ENCODE assay signal across 9 mouse cellular contexts in genomic region chr17:31814848-31815247, GRCm38 (mm10). TPM values are rescaled to one million over a fixed set of nuclear protein-coding genes. Genes with fewer than 3 reads are reported as not detected.
A peak's percentile ranks its signal among the peaks of the same experiment; 100 is the strongest.
DNase-seq lines count a peak whose midpoint lies in the region; TF ChIP-seq lines count a peak whose summit lies in the region.
"Had no signal": no experiment of that assay in that cellular context is flagged by ENCODE, and none has a peak within 500 bp of the region (broad histone marks: within the 10 kb centered on the region; RNA-seq: fewer than 3 reads in every experiment).

No protein-coding gene starts in this region.

- DNase-seq in left cerebral cortex, adult 11 months (ENCODE audit: low spot score) = peak; percentile 29
- no peak for DNase-seq in left cerebral cortex, postnatal 4 days
- peak; percentile 7 for DNase-seq in MEL-GATA-1-ER (ENCODE audit: extremely low read depth, low read depth)
- peak; percentile 62 for DNase-seq in brain, embryonic 14.5 days (ENCODE audit: low read depth)
- peak; percentile 53 to 88 for DNase-seq in left cerebral cortex, postnatal 14 days (ENCODE audit: low spot score in 2 of 2)
- DNase-seq in embryo, embryonic 10.5 days (ENCODE audit: low spot score) = no peak
- no peak for DNase-seq in cerebellum, postnatal 36 days
- DNase-seq: cerebellum, postnatal 10 days; kidney, adult 8-10 months had no signal

- no peak for TF ChIP-seq CTCF in brain, embryonic 14.5 days (IDR thresholded peaks at IDR 0.05; ENCODE audit: borderline replicate concordance, extremely low read depth, insufficient read depth, insufficient read length)

- TF ChIP-seq POLR2A in brain, embryonic 14.5 days (IDR thresholded peaks at IDR 0.05; ENCODE audit: borderline replicate concordance, extremely low read depth, insufficient read depth, insufficient read length, poor library complexity, severe bottlenecking) = no peak

- intact Hi-C loops in left cerebral cortex, postnatal 4 days (cut with DNase I) = no loop called here
- intact Hi-C loops in left cerebral cortex, postnatal 14 days (cut with DNase I) = no loop called here

RNA-seq across cellular contexts. Expression of gene Sik1, which starts 40.8 kb away (rescaled TPM):
- 10 to 100 TPM; 34.7 to 39.7 TPM for total RNA-seq in left cerebral cortex, postnatal 4 days (2021)
- polyA plus RNA-seq in brain, embryonic 14.5 days (2012; rRNA removed) = 21.2 and 29.9 TPM in 2 replicates
- 10 to 100 TPM; 18.8 to 21.6 TPM for total RNA-seq in left cerebral cortex, postnatal 14 days (2021)

Comparison
In these comparisons a context has a peak if more than half of its experiments do, and no peak if none do; other contexts are left out.
1. DNase-seq: peak in left cerebral cortex, adult 11 months (single experiment), MEL-GATA-1-ER (single experiment), brain, embryonic 14.5 days (single experiment) and left cerebral cortex, postnatal 14 days (2 of 2); none in left cerebral cortex, postnatal 4 days (single experiment), embryo, embryonic 10.5 days (single experiment) and cerebellum, postnatal 36 days (0 of 2).